Mouse (Mus musculus): Measurements from ENCODE around the gene Gm20388. TPM values are rescaled to one million over a fixed set of nuclear protein-coding genes. Genes with fewer than 3 reads are reported as not detected.

The Gm20388 gene
- polyA plus RNA-seq, 1 experiment from 2014 or later: 1.4 TPM

GRCm38 (mm10) chr8:120174606-120175005, 264.0 kb downstream of the Gm20388 start:
- Histone ChIP-seq H3K9ac (ENCODE audit: low read depth, low read length) (no peak overlapping the region), H3K9me3 (replicated peaks; ENCODE audit: control insufficient read depth, low read length) (no peaks in the 10 kb centered on the region), H3K27me3 (ENCODE audit: control insufficient read depth, insufficient read depth, low read depth, low read length) (peaks cover 27% of the 10 kb centered on the region), H3K4me2 (ENCODE audit: low read depth, low read length) (no peak overlapping the region), H3K4me1 (ENCODE audit: control insufficient read depth, low read depth, low read length) (no peaks in the 10 kb centered on the region; the same call in 1 of the 2 replicates), H3K4me3 (ENCODE audit: low read depth, low read length) (no peak overlapping the region), H3K36me3 (ENCODE audit: control insufficient read depth, insufficient read depth) (no peaks in the 10 kb centered on the region), H3K27ac (ENCODE audit: low read length) (no peak overlapping the region)
- no peak for ATAC-seq (ENCODE audit: low read depth)
- 50% methylated on average over 18 of the region's 18 CpGs for WGBS (ENCODE audit: insufficient replicate concordance)

DNA sequence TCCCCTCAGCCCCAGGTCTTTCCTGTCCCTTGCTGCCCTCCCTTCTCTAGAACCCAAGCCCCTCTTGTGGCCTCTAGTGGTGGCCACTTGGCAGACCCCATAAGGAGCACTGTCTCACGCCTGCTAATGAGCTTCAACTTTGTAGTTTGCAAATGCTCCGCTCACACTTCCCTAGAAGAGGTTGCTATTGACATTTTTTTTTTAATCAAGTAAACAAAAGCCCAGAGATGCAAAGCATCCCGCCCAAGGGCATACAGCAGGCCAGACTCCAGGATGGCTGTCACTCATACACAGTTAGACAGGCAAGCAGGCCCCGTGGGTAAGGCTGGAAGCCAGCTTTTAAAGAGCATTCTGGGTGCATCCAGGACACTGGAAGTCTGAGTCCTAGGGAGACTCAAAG, 266.0 kb downstream of the Gm20388 start:
- Histone ChIP-seq H3K9ac (ENCODE audit: low read depth, low read length) (no peak overlapping the region), H3K4me1 (ENCODE audit: control insufficient read depth, low read depth, low read length) (no peaks in the 10 kb centered on the region; the same call in 1 of the 2 replicates), H3K9me3 (replicated peaks; ENCODE audit: control insufficient read depth, low read length) (no peaks in the 10 kb centered on the region), H3K4me2 (ENCODE audit: low read depth, low read length) (no peak overlapping the region), H3K27ac (ENCODE audit: low read length) (no peak overlapping the region), H3K4me3 (ENCODE audit: low read depth, low read length) (no peak overlapping the region), H3K27me3 (ENCODE audit: control insufficient read depth, insufficient read depth, low read depth, low read length) (peaks cover 27% of the 10 kb centered on the region), H3K36me3 (ENCODE audit: control insufficient read depth, insufficient read depth) (no peaks in the 10 kb centered on the region)
- ATAC-seq (ENCODE audit: low read depth): no peak
- 21% methylated on average over 4 of the region's 4 CpGs for WGBS (ENCODE audit: insufficient replicate concordance)

DNA sequence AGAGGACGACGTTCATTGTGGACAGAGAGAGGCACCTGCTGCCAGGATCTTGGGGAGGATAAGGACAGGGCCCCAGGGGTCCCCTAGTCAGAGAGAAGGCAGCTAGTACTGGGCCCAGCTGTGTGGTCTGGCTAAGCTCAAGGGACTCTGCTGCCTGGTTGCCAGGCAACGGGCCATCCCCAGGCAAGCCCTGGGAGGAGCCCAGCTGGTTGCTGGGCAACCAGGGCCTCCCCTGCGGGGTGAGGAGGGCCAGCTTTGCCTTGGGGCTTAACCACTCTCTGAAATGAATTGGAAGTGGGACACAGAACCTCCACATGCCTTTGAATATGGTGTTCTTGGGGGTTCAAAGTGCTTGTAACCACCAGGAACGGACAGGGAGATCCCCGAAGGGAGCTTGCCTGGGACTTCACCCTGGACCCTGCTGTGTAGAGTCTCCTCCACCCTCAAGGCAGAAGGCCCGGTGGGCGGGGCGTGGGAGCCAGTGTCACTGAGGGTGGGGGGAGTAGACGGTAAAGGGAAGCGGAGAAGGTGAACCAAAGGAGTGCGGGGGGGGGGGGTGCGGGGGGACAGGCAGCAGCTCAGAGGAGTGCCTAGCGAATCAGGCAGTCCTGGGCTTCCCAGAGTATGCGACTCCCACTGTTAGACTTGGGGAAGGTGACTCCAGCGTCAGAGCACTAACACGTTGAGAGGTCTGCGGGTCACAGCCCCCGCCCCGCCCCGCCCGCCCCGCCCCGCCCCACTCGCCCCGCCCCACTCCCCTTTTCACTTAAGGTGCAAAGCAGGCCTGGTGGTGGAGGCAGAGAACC, 266.9 kb downstream of the Gm20388 start, which contains the start of gene Fam92b:
Gene Fam92b, minus strand, starts transcription at position 149 of the 806 bp plus-strand sequence.
- peaks cover 27% of the 10 kb centered on the region for H3K27me3 ChIP-seq (ENCODE audit: control insufficient read depth, insufficient read depth, low read depth, low read length)
- WGBS (ENCODE audit: insufficient replicate concordance): 3% methylated on average over 25 of the region's 26 CpGs
- peak; percentile 38; the same call in 1 of the 2 replicates for ATAC-seq (ENCODE audit: low read depth)
- no peaks in the 10 kb centered on the region for H3K36me3 ChIP-seq (ENCODE audit: control insufficient read depth, insufficient read depth)
- no peak within 1 kb of the TSS for H3K4me3 ChIP-seq (ENCODE audit: low read depth, low read length)
- H3K9ac ChIP-seq (ENCODE audit: low read depth, low read length): no peak within 1 kb of the TSS
- no peaks in the 10 kb centered on the region for H3K9me3 ChIP-seq (replicated peaks; ENCODE audit: control insufficient read depth, low read length)
- no peak within 1 kb of the TSS for H3K27ac ChIP-seq (ENCODE audit: low read length)
- H3K4me2 ChIP-seq (ENCODE audit: low read depth, low read length): no peak within 1 kb of the TSS
- no peaks in the 10 kb centered on the region; the same call in 1 of the 2 replicates for H3K4me1 ChIP-seq (ENCODE audit: control insufficient read depth, low read depth, low read length)

DNA sequence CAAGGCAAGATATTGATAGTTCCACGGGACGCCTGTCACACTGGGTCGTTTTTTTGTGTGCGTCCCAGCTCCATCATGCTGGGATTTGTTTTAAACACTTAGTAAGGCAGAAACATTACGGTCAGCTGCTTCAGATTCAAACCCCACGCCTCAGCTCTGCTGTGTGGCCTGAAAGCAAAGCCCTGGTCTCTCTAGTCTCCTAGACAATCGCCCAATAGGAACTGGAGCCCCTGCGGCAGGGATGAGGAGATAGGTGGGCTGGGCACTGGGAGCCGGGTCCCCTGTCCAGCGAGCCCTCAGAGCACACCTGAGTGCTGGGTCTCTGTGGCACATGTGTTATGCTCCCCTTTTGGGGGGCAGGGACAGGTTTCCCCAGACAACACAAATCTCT, 267.5 kb downstream of the Gm20388 start:
- Histone ChIP-seq H3K9me3 (replicated peaks; ENCODE audit: control insufficient read depth, low read length) (no peaks in the 10 kb centered on the region), H3K4me3 (ENCODE audit: low read depth, low read length) (no peak overlapping the region), H3K9ac (ENCODE audit: low read depth, low read length) (no peak overlapping the region), H3K27ac (ENCODE audit: low read length) (no peak overlapping the region), H3K4me2 (ENCODE audit: low read depth, low read length) (no peak overlapping the region), H3K36me3 (ENCODE audit: control insufficient read depth, insufficient read depth) (no peaks in the 10 kb centered on the region), H3K4me1 (ENCODE audit: control insufficient read depth, low read depth, low read length) (no peaks in the 10 kb centered on the region; the same call in 1 of the 2 replicates), H3K27me3 (ENCODE audit: control insufficient read depth, insufficient read depth, low read depth, low read length) (peaks cover 27% of the 10 kb centered on the region)
- WGBS (ENCODE audit: insufficient replicate concordance): 12% methylated on average over 10 of the region's 10 CpGs
- no peak for ATAC-seq (ENCODE audit: low read depth)

DNA sequence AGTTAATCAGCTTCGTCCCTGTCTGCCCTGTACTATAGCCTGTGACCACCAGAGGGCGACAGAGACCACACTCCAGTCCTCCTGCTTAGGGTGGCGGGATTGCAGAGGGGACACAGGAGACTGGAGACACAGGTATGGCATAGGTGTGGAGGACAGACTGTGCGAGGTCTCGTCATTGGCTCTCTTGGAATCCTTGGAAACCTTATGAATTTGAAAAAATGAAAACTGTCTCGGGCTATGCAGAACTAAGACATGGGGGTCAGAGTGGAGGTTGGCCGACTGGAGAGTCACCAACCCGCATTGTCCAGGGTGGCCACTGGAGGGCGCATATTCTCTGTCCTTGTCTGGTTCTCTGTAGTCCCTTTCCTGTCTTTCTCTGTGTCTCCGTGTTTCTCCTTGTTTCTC, 268.4 kb downstream of the Gm20388 start:
- peak; percentile 68 for ATAC-seq (ENCODE audit: low read depth)
- H3K9ac ChIP-seq (ENCODE audit: low read depth, low read length): no peak overlapping the region
- under 1% methylated on average over 10 of the region's 10 CpGs for WGBS (ENCODE audit: insufficient replicate concordance)
- H3K4me1 ChIP-seq (ENCODE audit: control insufficient read depth, low read depth, low read length): no peaks in the 10 kb centered on the region; the same call in 1 of the 2 replicates
- H3K27me3 ChIP-seq (ENCODE audit: control insufficient read depth, insufficient read depth, low read depth, low read length): peaks cover 27% of the 10 kb centered on the region
- H3K4me3 ChIP-seq (ENCODE audit: low read depth, low read length): no peak overlapping the region
- no peaks in the 10 kb centered on the region for H3K9me3 ChIP-seq (replicated peaks; ENCODE audit: control insufficient read depth, low read length)
- H3K27ac ChIP-seq (ENCODE audit: low read length): no peak overlapping the region
- no peaks in the 10 kb centered on the region for H3K36me3 ChIP-seq (ENCODE audit: control insufficient read depth, insufficient read depth)
- H3K4me2 ChIP-seq (ENCODE audit: low read depth, low read length): peak overlapping the region; percentile 50

DNA sequence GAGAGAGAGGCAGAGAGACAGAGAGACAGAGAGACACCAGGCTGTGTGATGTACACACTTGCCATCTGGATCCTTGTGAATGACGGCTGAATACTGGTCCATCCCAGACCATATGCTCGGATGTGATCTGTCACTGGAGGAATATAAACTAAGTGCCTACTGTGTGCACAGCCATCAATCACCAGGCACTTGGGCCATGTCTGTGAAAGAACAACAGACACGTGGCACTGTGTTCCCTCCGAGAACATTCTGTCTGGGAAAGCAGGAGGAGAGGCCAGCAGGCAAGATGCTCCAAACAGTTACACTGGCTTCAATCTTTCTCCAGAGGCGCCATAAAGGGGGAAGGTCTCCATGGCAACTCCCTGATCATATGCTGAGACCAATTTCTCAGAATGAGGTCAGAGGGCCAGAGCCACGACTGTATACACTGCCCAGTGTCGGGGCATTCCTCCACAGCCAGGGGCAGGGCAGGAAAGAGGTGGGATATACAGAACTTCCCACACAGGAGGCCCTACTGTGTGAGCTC, 269.9 kb downstream of the Gm20388 start:
- Histone ChIP-seq H3K9me3 (replicated peaks; ENCODE audit: control insufficient read depth, low read length) (no peaks in the 10 kb centered on the region), H3K27me3 (ENCODE audit: control insufficient read depth, insufficient read depth, low read depth, low read length) (peaks cover 25% of the 10 kb centered on the region)

GRCm38 (mm10) chr8:120181274-120181673, 270.6 kb downstream of the Gm20388 start:
- Histone ChIP-seq H3K9ac (ENCODE audit: low read depth, low read length) (no peak overlapping the region), H3K4me2 (ENCODE audit: low read depth, low read length) (no peak overlapping the region), H3K36me3 (ENCODE audit: control insufficient read depth, insufficient read depth) (no peaks in the 10 kb centered on the region), H3K4me1 (ENCODE audit: control insufficient read depth, low read depth, low read length) (no peaks in the 10 kb centered on the region; the same call in 1 of the 2 replicates), H3K27me3 (ENCODE audit: control insufficient read depth, insufficient read depth, low read depth, low read length) (peaks cover 23% of the 10 kb centered on the region), H3K4me3 (ENCODE audit: low read depth, low read length) (no peak overlapping the region), H3K9me3 (replicated peaks; ENCODE audit: control insufficient read depth, low read length) (no peaks in the 10 kb centered on the region), H3K27ac (ENCODE audit: low read length) (no peak overlapping the region)
- ATAC-seq (ENCODE audit: low read depth): no peak
- 55% methylated on average over 5 of the region's 5 CpGs for WGBS (ENCODE audit: insufficient replicate concordance)

More for the DNA sequence above, 269.9 kb downstream of the Gm20388 start:
- Histone ChIP-seq H3K9ac (ENCODE audit: low read depth, low read length) (no peak overlapping the region), H3K4me2 (ENCODE audit: low read depth, low read length) (no peak overlapping the region), H3K27ac (ENCODE audit: low read length) (no peak overlapping the region), H3K4me3 (ENCODE audit: low read depth, low read length) (no peak overlapping the region), H3K36me3 (ENCODE audit: control insufficient read depth, insufficient read depth) (no peaks in the 10 kb centered on the region), H3K4me1 (ENCODE audit: control insufficient read depth, low read depth, low read length) (no peaks in the 10 kb centered on the region; the same call in 1 of the 2 replicates)
- 52% methylated on average over 7 of the region's 7 CpGs for WGBS (ENCODE audit: insufficient replicate concordance)
- no peak for ATAC-seq (ENCODE audit: low read depth)

GRCm38 (mm10) chr8:120181861-120182414, 271.3 kb downstream of the Gm20388 start:
- Histone ChIP-seq H3K27ac (ENCODE audit: low read length) (no peak overlapping the region), H3K4me3 (ENCODE audit: low read depth, low read length) (no peak overlapping the region), H3K9me3 (replicated peaks; ENCODE audit: control insufficient read depth, low read length) (no peaks in the 10 kb centered on the region), H3K9ac (ENCODE audit: low read depth, low read length) (no peak overlapping the region), H3K36me3 (ENCODE audit: control insufficient read depth, insufficient read depth) (no peaks in the 10 kb centered on the region), H3K4me1 (ENCODE audit: control insufficient read depth, low read depth, low read length) (no peaks in the 10 kb centered on the region; the same call in 1 of the 2 replicates), H3K4me2 (ENCODE audit: low read depth, low read length) (no peak overlapping the region), H3K27me3 (ENCODE audit: control insufficient read depth, insufficient read depth, low read depth, low read length) (peaks cover 17% of the 10 kb centered on the region)
- no peak for ATAC-seq (ENCODE audit: low read depth)
- WGBS (ENCODE audit: insufficient replicate concordance): 42% methylated on average over 4 of the region's 4 CpGs

DNA sequence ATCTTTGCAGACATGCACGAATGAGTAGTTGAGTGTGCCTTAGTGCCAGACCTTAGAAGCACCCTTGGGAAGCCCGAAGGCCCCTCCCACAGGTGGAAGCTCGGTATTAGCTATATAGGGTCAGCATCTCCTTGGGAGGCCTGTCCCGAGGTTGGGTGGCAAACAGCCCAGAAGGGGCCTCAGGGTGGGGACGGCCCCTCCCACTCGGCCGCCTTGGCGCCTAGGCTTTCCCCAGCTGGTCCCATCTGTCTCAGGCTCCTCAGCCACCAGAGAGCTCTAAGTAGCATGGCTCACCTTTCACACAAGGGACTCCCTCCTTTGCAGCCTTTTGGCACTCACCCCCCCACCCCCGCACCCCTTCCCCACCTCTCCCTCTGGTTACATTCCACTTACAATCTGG, 273.7 kb downstream of the Gm20388 start:
- Histone ChIP-seq H3K27ac (ENCODE audit: low read length) (no peak overlapping the region), H3K4me1 (ENCODE audit: control insufficient read depth, low read depth, low read length) (no peaks in the 10 kb centered on the region), H3K9me3 (replicated peaks; ENCODE audit: control insufficient read depth, low read length) (no peaks in the 10 kb centered on the region), H3K9ac (ENCODE audit: low read depth, low read length) (no peak overlapping the region), H3K27me3 (ENCODE audit: control insufficient read depth, insufficient read depth, low read depth, low read length) (no peaks in the 10 kb centered on the region), H3K4me2 (ENCODE audit: low read depth, low read length) (no peak overlapping the region), H3K4me3 (ENCODE audit: low read depth, low read length) (no peak overlapping the region), H3K36me3 (ENCODE audit: control insufficient read depth, insufficient read depth) (no peaks in the 10 kb centered on the region)
- 44% methylated on average over 9 of the region's 9 CpGs for WGBS (ENCODE audit: insufficient replicate concordance)
- ATAC-seq (ENCODE audit: low read depth): no peak

Measured in liver, embryonic 16.5 days (tissue).